Mouse (Mus musculus): Measurements from ENCODE around the gene Arhgap27. TPM values are rescaled to one million over a fixed set of nuclear protein-coding genes. Genes with fewer than 3 reads are reported as not detected.
"Not testable (repeated sequence)": the region's sequence is repeated elsewhere in the genome, so short reads cannot be mapped to it uniquely, and the experiment has no call there.

The Arhgap27 gene
- total RNA-seq, 2 experiments from 2014 or later: 7.5 to 13.5 TPM

DNA sequence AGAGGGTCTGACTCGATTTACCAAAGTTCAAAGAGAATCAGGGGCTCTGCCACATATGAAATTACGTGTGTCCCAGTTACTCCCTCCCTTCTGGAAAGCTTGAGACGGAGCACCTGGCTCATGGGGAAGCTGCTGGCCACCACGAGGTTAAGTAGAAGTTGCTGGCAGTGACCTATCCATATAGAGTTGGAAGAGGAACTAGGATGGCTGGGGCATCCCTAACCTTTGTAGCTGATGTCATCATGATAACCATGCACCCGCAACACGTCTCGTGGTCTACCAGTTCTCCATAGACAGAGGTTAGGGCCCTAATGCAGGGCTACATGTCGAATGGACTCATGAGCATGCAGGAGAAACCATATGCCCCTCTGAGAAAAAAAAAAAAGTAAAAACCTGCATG, 43.3 kb downstream of the Arhgap27 start:
- intact Hi-C loops (cut with DNase I; ENCODE audit: low total_unique reads): loop anchor here (5.0 kb wide), 2 partner anchors 33 to 88 kb away; no protein-coding TSS in a partner anchor
- no peak for DNase-seq

DNA sequence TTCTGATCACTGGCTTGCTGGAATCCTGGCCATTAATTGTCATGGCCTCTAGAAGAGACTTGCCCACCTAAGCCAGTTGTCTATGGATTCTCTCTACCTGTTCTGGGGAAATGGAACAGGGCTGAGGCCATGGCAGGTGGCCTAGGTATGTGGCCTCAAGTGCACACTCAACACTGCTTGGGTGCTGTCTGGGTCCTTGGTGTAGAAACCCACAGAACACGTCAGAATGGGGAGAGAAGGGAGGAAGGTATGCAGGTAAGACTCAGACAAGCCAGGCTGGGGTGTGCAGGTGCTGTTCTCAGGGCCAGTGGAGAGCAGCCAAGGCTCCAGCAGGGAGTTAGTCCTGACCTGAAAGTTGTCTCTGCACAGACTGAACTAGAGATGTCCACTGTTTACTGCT, 45.5 kb downstream of the Arhgap27 start:
- intact Hi-C loops (cut with DNase I; ENCODE audit: low total_unique reads): no loop called here
- DNase-seq: no peak

DNA sequence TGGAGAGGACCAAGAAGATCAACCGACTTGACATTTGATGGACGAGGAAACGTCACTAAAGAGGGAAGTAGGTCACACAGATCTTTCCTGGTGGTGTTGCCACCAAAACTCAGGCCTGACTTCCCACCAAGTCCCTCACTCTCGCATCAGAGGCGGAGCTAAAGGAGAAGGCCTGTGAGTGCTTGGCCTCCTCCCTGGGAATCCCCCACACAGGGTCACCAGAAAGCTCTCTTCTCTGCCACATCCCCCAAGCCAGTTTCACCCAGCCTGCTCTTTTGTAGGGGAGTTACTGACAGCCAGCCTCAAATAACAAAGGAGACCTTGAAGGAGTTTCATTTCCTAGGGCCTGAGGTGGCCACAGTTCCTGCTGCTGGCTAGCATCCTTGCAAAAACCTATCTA, 48.1 kb downstream of the Arhgap27 start:
- intact Hi-C loops (cut with DNase I; ENCODE audit: low total_unique reads): no loop called here
- DNase-seq: no peak

DNA sequence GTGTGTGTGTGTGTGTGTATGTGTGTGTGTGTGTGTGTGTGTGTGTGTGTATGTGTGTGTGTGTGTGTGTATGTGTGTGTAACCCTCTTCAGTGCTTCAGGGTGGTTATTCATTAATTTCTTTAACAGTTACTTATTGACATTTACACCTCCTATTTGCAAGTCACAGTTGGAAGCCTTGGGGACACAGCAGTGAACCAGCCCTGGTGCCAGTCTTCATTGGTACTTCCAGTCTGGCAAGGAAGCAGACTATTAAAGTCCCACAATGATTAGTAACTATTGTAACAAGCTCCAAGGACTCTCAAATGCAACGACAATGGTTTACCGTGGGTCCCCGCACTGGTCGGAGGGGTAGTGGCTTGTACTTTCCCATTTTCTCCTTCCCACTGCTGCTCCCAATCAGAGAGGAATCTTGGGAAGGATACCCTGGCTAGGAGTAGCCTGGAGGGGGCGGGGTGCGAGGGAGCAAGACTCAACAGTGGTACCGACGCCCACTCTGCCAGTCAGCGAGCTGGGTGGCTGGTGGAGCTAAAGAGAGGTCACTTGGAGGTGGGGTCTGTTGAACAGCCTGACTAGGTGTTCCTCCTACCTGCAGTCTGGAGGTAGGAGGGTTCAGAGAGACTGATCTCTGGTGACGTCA, 48.6 kb downstream of the Arhgap27 start:
- no peak for DNase-seq
- intact Hi-C loops (cut with DNase I; ENCODE audit: low total_unique reads): no loop called here

DNA sequence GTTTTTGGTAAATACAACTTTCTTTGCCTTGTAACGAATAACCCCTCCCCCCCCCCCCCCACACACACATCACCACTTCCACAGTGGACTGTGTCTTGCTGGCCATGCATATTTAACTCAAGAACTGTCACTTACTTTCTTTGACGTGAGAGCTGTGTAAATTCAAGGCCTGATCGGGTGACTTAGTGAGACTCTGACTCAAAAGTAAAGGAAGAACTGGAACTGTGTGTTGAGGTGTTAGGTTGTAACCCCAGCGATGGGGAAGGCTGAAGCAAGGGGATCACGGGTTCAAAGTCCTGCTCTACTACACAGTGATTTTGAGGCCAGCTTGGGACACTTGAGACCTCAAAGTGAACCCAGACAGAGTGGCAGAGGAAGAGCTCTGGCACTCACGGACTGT, 50.0 kb downstream of the Arhgap27 start:
- no peak for DNase-seq
- intact Hi-C loops (cut with DNase I; ENCODE audit: low total_unique reads): no loop called here

DNA sequence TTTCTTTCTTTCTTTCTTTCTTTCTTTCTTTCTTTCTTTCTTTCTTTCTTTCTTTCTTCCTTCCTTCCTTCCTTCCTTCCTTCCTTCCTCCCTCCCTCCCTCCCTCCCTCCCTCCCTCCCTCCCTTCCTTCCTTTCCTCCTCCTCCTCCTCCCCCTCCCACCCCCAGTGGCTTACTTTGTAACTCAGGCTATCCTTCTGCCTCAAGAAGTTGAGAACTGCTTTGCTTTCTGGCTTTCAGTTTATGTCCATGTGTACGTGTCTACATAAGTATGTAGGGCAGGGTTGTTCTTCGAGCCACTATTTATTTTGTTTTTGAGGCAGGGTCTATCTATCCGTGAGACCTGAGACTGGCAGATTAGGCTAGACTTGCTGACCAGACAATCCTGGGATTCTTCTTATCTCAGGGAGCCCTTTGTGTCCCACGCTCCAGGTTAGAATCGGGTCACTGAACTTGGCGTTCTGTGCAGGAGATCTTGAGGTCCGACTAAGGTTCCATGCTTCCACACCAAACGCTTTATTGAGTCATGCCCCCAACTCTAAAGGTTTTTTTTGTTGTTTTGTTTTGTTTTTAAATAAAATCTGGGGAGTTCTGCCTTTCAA, 50.7 kb downstream of the Arhgap27 start:
- intact Hi-C loops (cut with DNase I; ENCODE audit: low total_unique reads): no loop called here
- no peak for DNase-seq

DNA sequence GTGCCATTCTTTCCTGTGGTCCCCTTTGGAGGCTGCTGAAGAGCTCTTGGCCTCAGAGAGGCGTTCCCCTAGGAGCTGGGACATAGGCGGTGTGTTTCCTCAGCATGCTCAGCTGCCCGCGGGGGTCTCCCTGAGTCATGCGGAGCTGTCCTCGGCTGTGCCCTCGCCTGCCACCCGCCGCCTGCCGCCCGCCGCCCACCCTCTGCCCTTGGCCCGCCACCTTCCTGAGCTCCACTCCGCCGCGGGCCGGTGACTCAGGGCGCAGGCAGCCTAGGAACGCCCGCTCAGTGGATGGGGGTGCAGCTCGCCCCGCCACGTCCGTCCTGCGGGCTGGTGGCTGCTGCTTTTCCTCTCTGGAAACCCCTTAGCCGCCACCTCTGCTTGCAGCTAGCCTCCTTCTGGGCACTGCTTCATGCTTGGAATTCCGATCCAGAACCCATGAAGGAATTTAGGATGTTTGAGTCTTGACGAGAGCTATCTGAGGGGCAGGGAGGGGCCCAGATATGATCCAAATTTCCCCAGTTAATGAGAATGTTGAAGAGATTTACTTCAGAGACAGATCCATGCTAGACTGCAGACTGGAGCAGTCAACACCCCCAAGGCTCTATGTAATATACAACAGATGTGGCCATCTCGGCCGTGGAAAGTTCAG, 51.4 kb downstream of the Arhgap27 start:
- peak; percentile 83 for DNase-seq
- intact Hi-C loops (cut with DNase I; ENCODE audit: low total_unique reads): no loop called here

DNA sequence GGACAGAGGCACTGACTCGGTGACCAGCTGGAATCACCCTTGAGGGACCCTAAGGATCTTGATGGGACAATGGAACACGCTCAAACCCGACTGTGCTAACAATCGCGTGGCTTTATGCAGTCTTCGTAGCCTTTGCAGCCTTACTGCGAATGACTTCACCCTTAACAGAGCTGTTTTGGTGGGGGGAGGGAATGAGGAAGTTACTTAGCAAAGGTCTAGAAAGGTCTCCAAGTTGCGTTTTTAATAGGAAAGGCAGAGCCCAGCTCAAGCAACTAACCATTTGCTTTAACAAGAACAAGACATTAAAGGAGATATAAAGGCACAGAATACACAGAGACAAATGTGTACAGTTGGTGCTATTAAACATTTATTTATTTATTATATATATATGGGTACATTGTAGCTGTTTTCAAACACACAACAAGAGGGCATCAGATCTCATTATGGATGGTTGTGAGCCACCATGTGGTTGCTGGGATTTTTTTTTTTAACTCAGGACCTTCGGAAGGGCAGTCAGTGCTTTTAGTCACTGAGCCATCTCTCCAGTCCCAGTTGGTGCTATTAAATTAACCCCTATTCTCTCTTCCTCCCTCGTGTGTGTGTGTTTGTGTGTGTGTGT, 53.4 kb downstream of the Arhgap27 start:
- DNase-seq: no peak
- intact Hi-C loops (cut with DNase I; ENCODE audit: low total_unique reads): no loop called here

DNA sequence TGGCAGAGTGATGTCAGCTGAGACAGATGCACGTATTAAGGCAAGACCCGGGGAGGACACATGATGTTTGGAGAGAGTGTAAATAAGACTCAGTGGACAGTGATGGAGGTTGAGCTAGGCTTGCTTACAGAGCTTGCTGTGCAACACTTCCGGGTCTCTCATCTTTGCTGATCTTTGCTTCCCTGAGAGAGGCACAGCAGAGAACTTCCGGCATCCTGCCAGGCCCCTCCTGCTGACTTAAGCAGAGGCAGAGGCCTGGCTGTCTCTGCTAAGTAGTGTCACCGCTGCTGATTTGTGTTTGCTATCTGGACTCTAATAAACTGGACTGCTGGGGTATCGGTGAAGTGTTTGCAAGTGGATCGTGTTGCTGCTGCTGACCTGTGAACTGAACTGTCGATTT, 55.6 kb downstream of the Arhgap27 start:
- intact Hi-C loops (cut with DNase I; ENCODE audit: low total_unique reads): no loop called here

DNA sequence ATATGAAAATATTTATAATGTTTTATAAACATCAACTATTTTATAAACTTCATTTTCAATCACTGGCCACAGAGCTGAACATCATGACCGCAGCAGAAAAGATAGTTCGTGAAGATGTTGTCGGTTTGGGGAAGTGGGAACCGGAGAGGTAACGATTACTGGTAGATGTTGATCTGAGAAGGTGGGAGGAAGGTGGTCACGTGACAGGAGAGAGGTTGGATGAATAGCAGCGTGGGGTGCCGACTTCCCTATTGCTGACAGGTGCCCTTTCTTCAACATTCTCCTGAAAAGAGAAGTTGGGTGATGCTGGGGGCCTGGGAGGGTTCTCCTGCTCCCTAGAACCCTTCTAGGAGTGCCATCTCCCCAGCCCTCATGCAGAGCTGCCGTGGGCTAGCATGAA, 59.0 kb downstream of the Arhgap27 start:
- intact Hi-C loops (cut with DNase I; ENCODE audit: low total_unique reads): no loop called here

More for the DNA sequence above, 55.6 kb downstream of the Arhgap27 start:
- DNase-seq: peak; percentile 87

DNA sequence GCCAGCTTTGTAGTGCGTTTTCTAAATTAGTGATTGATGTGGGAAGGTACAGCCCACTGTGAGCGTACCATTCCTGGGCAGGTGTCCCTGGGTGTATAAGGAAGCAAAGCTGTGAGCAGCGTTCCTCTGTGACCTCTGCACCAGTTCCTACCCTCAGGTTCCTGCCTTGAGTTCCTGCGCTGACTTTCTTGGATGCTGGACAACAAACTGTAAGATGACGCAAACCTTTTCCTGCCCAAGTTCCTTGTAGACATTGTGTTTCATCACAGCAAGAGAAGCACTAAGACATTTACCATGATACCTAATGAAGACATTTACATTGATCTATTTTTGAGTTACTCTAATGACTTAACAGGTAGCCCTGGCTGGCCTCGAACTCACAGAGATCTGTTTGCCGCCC, 68.7 kb downstream of the Arhgap27 start:
- no peak for DNase-seq
- intact Hi-C loops (cut with DNase I; ENCODE audit: low total_unique reads): no loop called here

More for the DNA sequence above, 59.0 kb downstream of the Arhgap27 start:
- no peak for DNase-seq

DNA sequence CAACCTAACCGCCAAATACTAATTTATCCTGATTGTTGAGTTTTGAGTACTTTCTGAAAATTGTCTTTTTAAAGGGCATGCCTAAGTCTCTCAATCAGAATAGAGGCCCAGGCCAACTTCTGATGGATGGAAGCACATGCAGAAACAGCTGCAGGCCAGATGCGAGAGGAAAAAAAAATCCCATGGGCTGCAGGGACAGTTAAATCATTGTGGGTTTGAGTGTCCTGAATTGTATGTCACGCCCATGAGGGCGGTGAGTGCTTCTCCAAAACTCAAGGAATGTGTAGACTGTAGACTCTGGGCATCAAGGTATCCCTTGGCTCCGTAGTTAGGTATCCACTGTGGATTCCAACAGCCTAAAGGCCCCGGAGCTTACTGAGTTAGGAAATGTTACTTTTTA, 69.4 kb downstream of the Arhgap27 start:
- peak; percentile 47 for DNase-seq
- intact Hi-C loops (cut with DNase I; ENCODE audit: low total_unique reads): no loop called here

DNA sequence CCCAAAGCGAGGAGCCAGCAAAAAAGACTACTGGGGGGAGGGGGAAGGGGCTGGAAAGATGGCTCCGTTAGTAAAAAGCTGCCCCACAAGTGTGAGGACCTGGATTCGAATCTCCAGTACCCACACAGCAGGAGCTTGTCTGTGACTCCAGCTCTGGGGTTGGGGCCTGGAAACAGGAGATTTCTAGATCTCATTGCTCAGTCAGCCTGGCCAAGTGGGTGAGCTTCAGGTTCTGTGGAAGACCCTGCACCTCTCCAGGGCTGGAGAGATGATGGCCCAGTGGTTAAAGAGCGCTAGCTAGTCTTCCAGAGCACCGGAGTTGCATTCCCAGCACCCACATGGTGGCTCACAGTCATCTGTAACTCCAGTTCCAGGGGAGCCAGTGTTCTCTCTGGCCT, 70.6 kb downstream of the Arhgap27 start:
- no peak for DNase-seq
- intact Hi-C loops (cut with DNase I; ENCODE audit: low total_unique reads): no loop called here

DNA sequence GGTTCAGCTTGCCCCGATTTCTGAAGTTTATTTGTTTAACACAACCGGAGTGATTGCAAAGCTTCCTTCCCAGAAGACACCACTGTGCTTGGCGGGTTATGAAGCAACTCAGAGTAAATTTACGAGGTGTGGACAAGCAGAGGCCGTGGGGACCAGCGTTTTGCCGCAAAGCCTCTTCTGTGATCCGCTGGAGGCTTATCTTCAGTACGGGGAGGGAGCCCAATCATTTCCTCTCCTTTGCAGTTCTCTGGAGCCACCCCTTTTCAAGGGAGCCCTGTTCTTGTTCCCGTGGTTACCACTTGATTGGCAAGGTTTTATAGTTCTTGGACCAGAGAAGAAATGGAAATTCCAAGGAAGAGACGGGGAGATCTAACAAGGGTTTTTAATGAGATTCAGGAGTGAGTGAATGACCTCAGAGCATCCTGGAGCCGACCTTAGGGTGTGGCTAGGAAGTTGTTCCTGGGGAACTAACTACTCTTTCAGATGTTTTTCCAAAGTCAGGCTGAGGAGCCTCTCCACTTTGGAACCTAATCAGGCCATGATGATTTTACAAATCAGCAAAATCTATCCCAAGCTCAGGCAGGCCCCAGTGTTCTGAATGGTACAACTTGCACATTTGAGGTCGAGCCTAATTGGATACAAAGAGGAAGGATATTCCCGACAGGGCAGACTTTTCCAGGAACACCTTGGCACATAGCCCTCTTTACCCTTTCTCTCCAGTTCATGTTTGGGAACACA, 71.2 kb downstream of the Arhgap27 start:
- intact Hi-C loops (cut with DNase I; ENCODE audit: low total_unique reads): no loop called here
- DNase-seq: peak; percentile 80

DNA sequence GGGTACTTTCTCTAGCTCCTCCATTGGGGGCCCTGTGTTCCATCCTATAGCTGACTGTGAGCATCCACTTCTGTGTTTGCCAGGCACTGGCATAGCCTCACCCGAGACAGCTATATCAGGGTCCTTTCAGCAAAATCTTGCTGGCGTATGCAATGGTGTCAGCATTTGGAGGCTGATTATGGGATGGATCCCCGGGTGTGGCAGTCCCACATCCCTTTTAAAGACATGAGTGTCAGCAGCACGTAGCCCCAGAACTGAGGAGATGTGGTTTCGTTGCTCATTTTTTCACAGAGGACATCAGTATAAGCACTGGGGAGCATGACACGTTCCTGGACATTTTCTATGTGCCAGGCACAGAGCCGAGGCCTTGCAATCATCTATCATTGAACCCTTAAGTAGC, 72.7 kb downstream of the Arhgap27 start:
- intact Hi-C loops (cut with DNase I; ENCODE audit: low total_unique reads); DNase-seq: not testable (repeated sequence)

DNA sequence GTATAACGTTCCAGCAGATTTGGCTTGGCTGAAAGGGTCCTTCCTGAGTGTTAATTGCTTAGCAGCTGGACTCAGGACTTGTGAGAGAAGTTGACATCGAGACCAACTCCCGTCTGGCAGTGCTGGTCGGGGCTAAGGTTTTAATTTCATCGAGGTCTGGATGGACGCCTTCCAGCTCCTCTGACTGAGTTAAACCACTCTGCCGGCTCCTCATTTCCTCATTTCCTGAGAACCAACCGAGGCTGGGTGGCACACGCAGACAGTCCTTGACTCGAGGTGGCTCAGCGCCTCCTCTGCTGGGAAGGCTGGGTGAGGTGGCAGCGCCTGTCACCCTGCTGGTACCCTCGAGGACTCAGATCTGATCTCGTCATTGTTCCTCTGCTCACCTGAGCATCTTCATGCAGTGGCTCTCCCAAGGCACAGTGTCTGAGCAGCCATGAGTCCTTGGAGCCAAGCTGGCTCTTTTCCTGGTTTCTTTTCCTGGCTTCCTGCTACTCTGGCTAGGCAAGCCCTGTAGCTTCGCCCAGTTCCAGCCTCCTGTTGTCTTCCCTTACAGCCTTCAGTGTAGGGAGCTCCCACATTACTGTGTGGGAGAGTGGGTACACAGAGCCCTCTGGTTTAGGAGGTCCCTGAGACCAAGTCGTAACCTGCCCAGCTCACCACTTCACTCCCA, 75.1 kb downstream of the Arhgap27 start:
- intact Hi-C loops (cut with DNase I; ENCODE audit: low total_unique reads): loop anchor here (5.0 kb wide), 1 partner anchor 34 kb away; no protein-coding TSS in a partner anchor
- peak; percentile 53 for DNase-seq

DNA sequence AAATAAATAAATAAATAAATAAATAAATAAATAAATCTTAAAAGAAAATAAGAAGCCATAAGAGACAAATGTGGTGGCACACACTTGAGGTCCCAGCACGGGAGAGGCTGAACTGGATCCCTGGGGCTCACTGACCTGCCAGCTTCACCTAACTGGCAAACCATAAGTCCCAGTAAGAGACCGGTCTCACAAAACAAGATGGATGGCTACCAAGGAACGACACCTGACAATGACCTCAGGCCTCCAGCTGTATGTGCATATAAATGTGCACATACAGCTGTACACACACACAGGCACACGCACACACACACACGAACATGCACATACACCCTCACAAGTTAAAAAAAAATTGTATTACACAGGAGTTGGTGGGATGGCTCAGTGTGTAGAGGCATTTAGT, 76.6 kb downstream of the Arhgap27 start:
- intact Hi-C loops (cut with DNase I; ENCODE audit: low total_unique reads): loop anchor here (5.0 kb wide), 1 partner anchor 35 kb away; no protein-coding TSS in a partner anchor
- no peak for DNase-seq

DNA sequence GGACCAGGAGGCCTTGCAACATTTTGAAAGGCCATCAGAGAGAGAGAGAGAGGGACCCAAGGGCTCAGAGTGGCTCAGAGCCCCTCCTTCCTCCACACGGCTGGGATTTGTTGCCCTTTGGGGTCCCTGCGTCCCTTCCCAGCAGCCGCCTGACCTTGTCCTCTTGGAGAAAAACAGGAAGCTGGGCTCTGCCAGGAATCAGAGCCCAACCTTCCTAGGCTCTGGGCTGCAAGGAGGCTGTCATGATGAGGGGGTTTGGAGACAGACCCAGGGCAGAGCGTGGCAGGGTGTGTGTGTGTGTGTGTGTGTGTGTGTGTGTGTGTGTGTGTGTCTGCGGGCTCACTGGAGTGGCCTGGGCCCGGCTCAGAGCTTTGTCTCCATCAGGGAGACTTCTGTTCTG, 77.5 kb downstream of the Arhgap27 start:
- peak; percentile 57 for DNase-seq
- intact Hi-C loops (cut with DNase I; ENCODE audit: low total_unique reads): loop anchor here (5.0 kb wide), 1 partner anchor 36 kb away; no protein-coding TSS in a partner anchor

DNA sequence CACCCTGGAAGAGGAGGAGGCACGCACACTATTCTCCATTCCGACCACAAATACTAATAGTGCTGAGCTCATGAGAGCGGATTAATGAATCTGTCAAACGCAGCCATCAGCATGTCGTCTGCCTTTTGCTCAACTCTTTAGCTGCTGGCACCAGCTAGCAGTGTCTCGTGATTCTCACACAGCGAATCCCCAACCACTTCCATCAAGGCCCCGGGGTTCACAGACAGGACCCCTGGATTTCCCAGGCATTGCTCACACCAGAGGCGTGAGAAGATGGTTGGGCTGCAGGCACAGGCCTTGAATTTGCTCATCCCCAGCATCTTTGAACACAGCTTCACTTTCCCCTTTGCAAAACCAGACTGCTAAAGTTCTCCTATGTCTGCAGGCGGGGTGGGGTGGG, 78.2 kb downstream of the Arhgap27 start:
- DNase-seq: no peak
- intact Hi-C loops (cut with DNase I; ENCODE audit: low total_unique reads): loop anchor here (5.0 kb wide), 1 partner anchor 37 kb away; no protein-coding TSS in a partner anchor

All from gastrocnemius, postnatal 14 days (tissue).